Mouse (Mus musculus) lung, postnatal 0 days (tissue): ENCODE results near the gene Glb1l2.

Experiments used
- CTCF ChIP-seq: IDR thresholded peaks from 2 replicates; pipeline ENCODE4 v1.5.1; 2016; ENCODE audit warnings: antibody characterized with exemption, mild to moderate bottlenecking
- EP300 ChIP-seq: IDR thresholded peaks from 2 replicates; pipeline ENCODE4 v1.6.1; 2016; ENCODE audit warnings: antibody characterized with exemption, mild to moderate bottlenecking, control low read depth

GRCm38 (mm10) chr9:26800357-26800756 is 5.9 kb downstream of the Glb1l2 start:
- TF ChIP-seq CTCF (no peak), EP300 (no peak)
